Mouse (Mus musculus) liver, embryonic 14.5 days (tissue): ENCODE measurements around the gene Ang. TPM values are rescaled to one million over a fixed set of nuclear protein-coding genes. Genes with fewer than 3 reads are reported as not detected.

Experiments
- ATAC-seq: fragments of 200-750 bp; cut with Nextera tagmentation; 2 replicates; pipeline ENCODE4 v1.8.0; 2017; ENCODE audit warnings: moderate number of reproducible peaks, mild to moderate bottlenecking, moderate library complexity; ENCODE audit not compliant: insufficient read depth
- DNase-seq, 3 experiments: peaks; one replicate each; pipeline ENCODE4 v3.0.0-alpha.2; 2012 to 2013; ENCODE audit warnings: low read depth in 3 of 3, low spot score in 3 of 3
- H3K27ac ChIP-seq: fragments of 300-500 bp; sonication (generic); 2 replicates; pipeline ENCODE4 v1.5.1; 2014; ENCODE audit warnings: moderate library complexity, mild to moderate bottlenecking, control low read depth, inconsistent platforms
- H3K27me3 ChIP-seq: fragments of 300-500 bp; sonication (generic); 2 replicates; pipeline ENCODE4 v1.6.1; 2014; ENCODE audit warnings: mild to moderate bottlenecking, low read length, moderate library complexity; ENCODE audit not compliant: control insufficient read depth, insufficient read depth
- H3K36me3 ChIP-seq: fragments of 300-500 bp; sonication (generic); replicated peaks from 2 replicates; pipeline ENCODE4 v1.6.1; 2014; ENCODE audit warnings: low read depth; ENCODE audit not compliant: control insufficient read depth, insufficient read depth
- H3K4me1 ChIP-seq, 2 experiments: fragments of 200-500 bp in 1 of 2; fragments of 300-500 bp in 1 of 2; sonication (generic) in 1 of 2; replicated peaks; 2 replicates each; pipeline ENCODE4 v1.6.1; 2012 to 2014; ENCODE audit warnings: antibody characterized with exemption in 1 of 2, inconsistent platforms in 1 of 2, low read length in 1 of 2; ENCODE audit not compliant: control insufficient read depth in 2 of 2, insufficient read depth in 2 of 2
- H3K4me2 ChIP-seq: fragments of 300-500 bp; sonication (generic); 2 replicates; pipeline ENCODE4 v1.6.1; 2014; ENCODE audit warnings: low read depth, mild to moderate bottlenecking, control low read depth, moderate library complexity
- H3K4me3 ChIP-seq, 2 experiments: fragments of 200-500 bp in 1 of 2; fragments of 300-500 bp in 1 of 2; sonication (generic) in 1 of 2; 2 replicates each; pipeline ENCODE4 v1.5.1; 2012 to 2014; ENCODE audit warnings: low read depth in 2 of 2, low read length in 2 of 2, mild to moderate bottlenecking in 2 of 2, control low read depth in 1 of 2, inconsistent platforms in 1 of 2, moderate library complexity in 1 of 2; ENCODE audit not compliant: insufficient read depth in 1 of 2
- H3K9ac ChIP-seq: fragments of 300-500 bp; sonication (generic); replicated peaks from 2 replicates; pipeline ENCODE4 v1.6.1; 2014; ENCODE audit warnings: mild to moderate bottlenecking, control low read depth, moderate library complexity
- H3K9me3 ChIP-seq: fragments of 300-500 bp; sonication (generic); 2 replicates; pipeline ENCODE4 v1.6.1; 2016; ENCODE audit warnings: low read length, mixed read lengths; ENCODE audit not compliant: control insufficient read depth
- CTCF ChIP-seq: IDR thresholded peaks from 2 replicates; pipeline ENCODE4 v1.5.1; 2016; ENCODE audit warnings: antibody characterized with exemption, low read depth, control low read depth
- EP300 ChIP-seq: IDR thresholded peaks from 2 replicates; pipeline ENCODE4 v1.6.1; 2016; ENCODE audit warnings: antibody characterized with exemption, low read depth
- WGBS: fragments of 180-500 bp; shearing (Covaris S2); extraction: QIAGEN DNeasy Blood & Tissue Kit; methylation state at CpG from one replicate; pipeline ENCODE4 v1.1.7; 2014; ENCODE audit not compliant: insufficient replicate concordance; 5-methylcytosine and 5-hydroxymethylcytosine counted together
- polyA plus RNA-seq, 2 experiments: library from polyadenylated mRNA; depleted of rRNA in 1 of 2; stranded (reverse) in 1 of 2; unstranded in 1 of 2; fragments of >200 nt; fragmentation: Nextera tagmentation in 1 of 2; extraction: Ambion mirVana in 1 of 2; gene quantifications; 2 replicates each; pipeline versions ENCODE4 v1.2.1 to v1.2.3; 2012 to 2014

The Ang gene
- polyA plus RNA-seq, 2 experiments, result 3.4 to 5.4 TPM

DNA sequence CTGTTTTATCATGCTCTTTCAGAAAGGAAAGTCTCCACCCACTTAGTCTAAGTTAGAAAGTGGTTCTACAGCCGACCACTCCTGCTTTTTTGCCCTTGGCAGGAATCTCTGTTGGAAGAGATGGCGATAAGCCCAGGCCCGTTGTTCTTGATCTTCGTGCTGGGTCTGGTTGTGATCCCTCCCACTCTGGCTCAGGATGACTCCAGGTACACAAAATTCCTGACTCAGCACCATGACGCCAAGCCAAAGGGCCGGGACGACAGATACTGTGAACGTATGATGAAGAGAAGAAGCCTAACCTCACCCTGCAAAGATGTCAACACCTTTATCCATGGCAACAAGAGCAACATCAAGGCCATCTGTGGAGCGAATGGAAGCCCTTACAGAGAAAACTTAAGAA is 10.3 kb downstream of the Ang start:
- Histone ChIP-seq H3K27ac (no peak overlapping the region), H3K4me3 (no peak overlapping the region), H3K27me3 (no peaks in the 10 kb centered on the region), H3K36me3 (no peaks in the 10 kb centered on the region), H3K9me3 (no peaks in the 10 kb centered on the region), H3K4me1 (peaks cover 0 to 4% of the 10 kb centered on the region in 2 experiments; a peak in 2 of 4 replicates), H3K9ac (no peak overlapping the region), H3K4me2 (no peak overlapping the region)
- TF ChIP-seq CTCF, result no peak
- no peak for TF ChIP-seq EP300
- WGBS, result 66% methylated on average over 9 of the region's 9 CpGs
- ATAC-seq, result no peak
- no peak for DNase-seq

DNA sequence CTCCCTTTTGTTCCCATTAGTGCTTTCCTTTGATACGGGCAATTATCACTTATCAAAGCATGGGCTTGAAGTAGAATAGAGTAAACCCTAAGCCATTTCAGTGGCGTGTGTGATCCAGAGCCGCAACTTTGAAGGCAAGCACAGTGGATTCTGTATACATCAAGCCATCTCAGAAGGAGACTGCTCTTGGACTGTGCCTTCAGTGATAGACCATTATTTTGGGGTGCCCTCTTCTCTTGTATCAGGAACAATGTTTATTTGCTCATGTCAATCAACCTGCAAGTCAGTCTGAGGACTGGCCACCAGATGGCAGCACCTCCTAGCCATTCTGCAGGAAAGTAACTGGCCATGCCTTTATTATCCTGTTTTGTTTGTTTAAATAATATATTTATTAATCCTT is 12.3 kb downstream of the Ang start:
- Histone ChIP-seq H3K9ac (no peak overlapping the region), H3K9me3 (no peaks in the 10 kb centered on the region), H3K27me3 (no peaks in the 10 kb centered on the region), H3K36me3 (no peaks in the 10 kb centered on the region), H3K27ac (no peak overlapping the region), H3K4me3 (no peak overlapping the region), H3K4me1 (peaks cover 3 to 8% of the 10 kb centered on the region in 2 experiments; a peak in 3 of 4 replicates), H3K4me2 (no peak overlapping the region)
- peak; percentile 62 to 63 (median 62) for DNase-seq
- 59% methylated on average over 3 of the region's 3 CpGs for WGBS
- TF ChIP-seq CTCF (peak; percentile 91), EP300 (no peak)
- ATAC-seq, result peak; percentile 24; the same call in 1 of the 2 replicates

DNA sequence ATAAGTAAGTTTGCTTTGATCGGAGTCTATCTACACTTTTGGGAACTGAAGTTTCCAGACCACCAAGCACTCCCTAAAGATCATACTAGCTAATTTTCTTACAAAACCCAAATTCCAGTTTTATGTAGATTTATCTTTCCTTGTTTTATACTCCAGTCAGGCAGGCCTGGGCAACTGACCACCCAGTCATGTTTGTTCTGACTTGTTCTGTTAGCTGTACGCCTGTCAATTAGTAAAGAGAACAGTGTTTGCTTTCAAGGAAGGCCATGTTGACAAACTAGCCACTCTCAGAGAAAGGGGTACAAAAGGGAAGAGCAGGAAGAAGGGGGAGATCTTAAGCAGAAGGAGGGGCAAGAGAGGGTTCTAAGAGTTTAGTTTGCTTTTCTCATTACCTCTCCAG is 13.4 kb downstream of the Ang start:
- no peak overlapping the region for H3K9ac ChIP-seq
- H3K9me3 ChIP-seq, result no peaks in the 10 kb centered on the region
- TF ChIP-seq CTCF, result no peak
- no peak for TF ChIP-seq EP300
- ATAC-seq (no peak), DNase-seq (no peak)
- no peak overlapping the region for H3K27ac ChIP-seq
- no peaks in the 10 kb centered on the region for H3K36me3 ChIP-seq
- H3K4me1 ChIP-seq, result peaks cover 3 to 8% of the 10 kb centered on the region in 2 experiments; a peak in 3 of 4 replicates
- H3K27me3 ChIP-seq, result no peaks in the 10 kb centered on the region
- H3K4me2 ChIP-seq, result no peak overlapping the region
- WGBS, result 65% methylated on average over 2 of the region's 2 CpGs
- no peak overlapping the region for H3K4me3 ChIP-seq

DNA sequence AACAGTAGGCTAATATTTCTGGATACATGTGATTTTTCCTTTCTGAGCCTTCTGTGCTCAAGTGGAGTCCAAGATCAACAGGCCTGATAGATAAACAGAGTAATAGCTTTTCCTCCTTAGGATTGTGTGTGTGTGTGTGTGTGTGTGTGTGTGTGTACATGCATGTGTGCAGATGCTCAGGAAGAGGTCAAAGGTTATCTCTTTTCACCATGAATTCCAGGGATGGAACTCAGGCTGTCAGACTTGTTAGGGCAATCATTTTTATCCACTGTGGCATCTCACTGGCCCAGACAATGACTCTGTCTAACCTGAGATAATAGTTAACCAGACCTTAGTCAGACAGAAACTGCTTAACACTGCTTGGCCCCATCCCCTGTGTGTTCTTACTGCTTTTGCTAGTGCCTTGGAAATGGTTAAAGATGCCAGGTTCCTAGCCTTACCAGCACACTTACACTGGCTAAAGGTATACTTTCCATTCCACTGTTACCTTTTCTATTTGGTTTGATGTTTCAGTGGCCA is 15.6 kb downstream of the Ang start:
- H3K27ac ChIP-seq, result no peak overlapping the region
- ATAC-seq (no peak), DNase-seq (no peak)
- H3K36me3 ChIP-seq, result no peaks in the 10 kb centered on the region
- H3K4me1 ChIP-seq, result peaks cover 3 to 8% of the 10 kb centered on the region in 2 experiments; a peak in 3 of 4 replicates
- no peak overlapping the region for H3K9ac ChIP-seq
- no peak for TF ChIP-seq CTCF
- no peak for TF ChIP-seq EP300
- no peak overlapping the region for H3K4me3 ChIP-seq
- no peaks in the 10 kb centered on the region for H3K9me3 ChIP-seq
- no peaks in the 10 kb centered on the region for H3K27me3 ChIP-seq
- no peak overlapping the region for H3K4me2 ChIP-seq

DNA sequence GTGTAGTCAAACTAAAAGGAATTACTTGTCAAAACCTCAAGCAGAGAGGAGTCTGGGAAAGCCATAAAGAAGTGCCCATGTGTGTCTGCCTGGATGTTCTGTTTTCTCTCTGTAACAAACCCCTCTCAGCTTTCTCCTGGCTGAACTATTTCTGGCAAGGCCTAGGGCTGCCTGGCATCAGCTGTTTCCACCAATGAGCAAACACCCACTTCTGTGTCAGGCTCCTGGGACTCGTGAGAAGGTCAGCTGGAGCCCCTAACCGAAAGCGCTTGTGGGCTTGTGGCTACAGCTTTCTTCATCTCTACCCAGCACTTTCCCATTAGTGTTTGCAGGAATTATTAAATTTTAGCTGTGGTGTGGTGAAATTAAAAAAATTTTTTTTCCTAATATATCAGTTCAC is 21.0 kb downstream of the Ang start:
- H3K27ac ChIP-seq, result no peak overlapping the region
- DNase-seq (no peak), ATAC-seq (no peak)
- H3K4me1 ChIP-seq, result peaks cover 0 to 4% of the 10 kb centered on the region in 2 experiments; a peak in 1 of 4 replicates
- no peaks in the 10 kb centered on the region for H3K36me3 ChIP-seq
- no peaks in the 10 kb centered on the region for H3K9me3 ChIP-seq
- WGBS, result 60% methylated on average over 3 of the region's 3 CpGs
- TF ChIP-seq EP300 (no peak), CTCF (no peak)
- no peak overlapping the region for H3K4me3 ChIP-seq
- H3K4me2 ChIP-seq, result no peak overlapping the region
- no peak overlapping the region for H3K9ac ChIP-seq
- no peaks in the 10 kb centered on the region for H3K27me3 ChIP-seq
